Mouse (Mus musculus) adrenal gland, adult (tissue): ENCODE measurements around the gene Esd.

Experiments used
- DNase-seq, 2 experiments: peaks; one replicate each; pipeline ENCODE4 v3.0.0; 2022 to 2023; ENCODE audit warnings: low spot score in 1 of 2; ENCODE audit not compliant: inconsistent age in 2 of 2

The Esd gene

DNA sequence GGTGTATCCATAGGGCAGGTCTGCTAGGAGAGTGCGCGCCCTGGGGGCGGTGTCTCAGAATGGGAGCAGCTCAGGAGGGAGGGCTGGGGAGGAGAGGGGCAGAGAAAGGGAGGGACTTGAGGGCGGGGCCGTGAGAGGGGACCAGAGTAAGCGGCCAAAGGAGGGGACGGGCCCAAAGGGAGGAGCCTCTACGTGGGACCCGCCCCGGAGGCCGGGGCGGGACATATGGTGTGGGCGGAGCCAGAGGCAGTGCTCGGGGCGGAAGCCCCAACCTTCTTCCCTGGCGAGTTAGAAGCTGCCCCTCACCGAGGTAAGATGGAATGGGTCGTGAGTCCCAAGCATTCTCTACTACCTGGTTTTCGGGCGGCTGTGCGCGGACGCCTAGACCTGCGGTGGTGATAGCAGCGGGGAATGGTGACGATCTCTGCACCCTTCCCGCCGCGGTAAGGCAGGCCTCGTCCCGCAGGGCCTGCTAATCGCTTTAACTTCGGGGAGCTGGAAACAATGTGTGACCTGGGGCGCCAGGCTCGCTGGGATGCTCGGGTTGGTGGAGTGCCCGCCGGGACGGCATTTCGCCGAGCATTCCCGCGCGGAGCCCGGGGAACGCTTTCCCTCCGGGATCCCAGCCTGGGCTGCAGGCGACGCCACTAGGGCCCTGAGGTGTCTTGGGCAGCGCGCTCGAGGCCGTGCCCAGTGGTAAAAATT, at the start of gene Esd:
TSS of gene Esd (plus strand) at position 219 of the 705 bp plus-strand sequence.
- peak; percentile 97 to 98 for DNase-seq

DNA sequence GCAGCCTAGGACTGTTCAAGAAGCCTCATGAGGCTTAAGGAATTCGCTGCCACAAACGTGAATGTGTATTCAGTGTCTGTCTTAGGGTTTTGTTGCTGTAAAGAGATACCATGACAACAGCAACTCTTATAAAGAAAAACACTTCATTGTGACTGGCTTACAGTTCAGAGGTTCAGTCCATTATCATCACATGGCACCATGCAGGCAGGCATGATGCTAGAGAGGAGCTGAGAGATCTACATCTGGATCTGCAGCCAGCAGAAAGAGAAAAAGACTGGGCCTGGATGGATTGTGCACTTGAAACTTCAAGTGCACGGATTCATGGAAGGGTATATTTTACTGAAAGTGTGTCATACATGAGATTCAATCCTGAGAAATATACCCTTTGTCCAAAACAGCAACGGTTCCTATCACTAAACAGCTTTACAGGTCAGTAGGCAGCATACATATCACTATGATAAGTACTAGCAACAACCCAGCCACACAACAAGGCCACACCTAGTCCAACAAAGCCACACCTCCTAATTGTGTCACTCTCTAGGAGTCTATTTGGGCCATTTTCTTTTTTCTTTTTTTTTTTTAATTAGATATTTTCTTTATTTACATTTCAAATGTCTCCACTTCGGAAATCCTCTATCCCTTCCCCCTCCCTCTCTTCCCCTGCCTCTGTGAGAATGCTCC, 47.7 kb upstream of the Esd start:
- no peak for DNase-seq

DNA sequence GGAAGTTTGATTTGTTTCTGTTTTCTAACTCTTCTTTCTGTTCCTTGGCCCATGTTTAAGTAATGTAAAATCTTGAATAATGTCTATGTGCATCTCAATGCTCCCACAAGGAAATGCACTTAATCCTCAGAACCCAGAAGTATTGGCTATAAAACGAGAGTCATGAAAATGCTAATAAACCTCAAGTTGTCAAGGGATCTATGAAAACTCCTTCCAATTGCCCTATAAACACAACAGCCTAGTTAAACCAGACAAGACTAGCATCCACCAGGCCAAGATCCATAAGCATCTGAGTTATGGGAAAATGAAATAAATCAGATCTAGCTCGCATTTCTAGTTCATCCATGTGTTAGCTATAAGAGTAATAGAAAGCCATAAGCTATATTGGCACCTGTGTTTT, 40.1 kb upstream of the Esd start:
- DNase-seq = no peak

DNA sequence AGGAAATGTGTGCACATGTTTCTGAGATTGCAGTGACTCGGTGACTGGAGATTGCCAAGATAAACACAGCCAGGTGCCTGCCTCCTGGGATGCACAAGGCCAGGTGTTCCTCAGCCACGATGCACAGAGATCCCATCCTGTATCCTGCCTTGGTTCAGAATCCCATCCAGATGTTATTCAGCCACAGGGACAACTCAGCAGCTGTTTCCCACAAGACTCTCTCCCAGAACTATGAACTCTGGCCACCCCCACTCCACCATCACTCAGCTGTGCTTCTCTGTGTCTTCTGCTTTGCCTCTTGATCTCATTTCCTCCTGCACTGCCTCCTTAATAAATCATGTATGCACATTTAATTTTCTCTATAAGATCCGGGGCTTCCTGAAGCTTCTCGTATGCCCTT, 35.3 kb upstream of the Esd start:
- DNase-seq = no peak

DNA sequence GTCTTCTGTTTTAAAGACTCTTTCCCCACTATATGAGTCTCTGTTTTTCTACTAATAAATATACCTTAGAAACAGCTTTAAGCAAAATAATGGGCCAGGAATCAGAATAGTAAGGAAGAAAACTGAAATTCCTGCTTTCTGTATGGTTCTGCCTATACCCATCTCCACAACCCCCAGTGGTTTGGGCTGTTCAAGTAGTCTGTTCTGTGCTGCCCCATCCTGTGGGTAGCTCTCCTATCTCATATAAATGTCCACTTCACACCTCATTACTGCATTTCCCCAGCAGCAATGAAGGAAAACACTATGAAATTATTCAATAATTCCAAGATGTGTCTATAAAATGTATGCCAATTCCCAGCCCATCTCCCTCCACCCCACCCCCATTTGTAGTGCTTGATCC, 34.7 kb upstream of the Esd start:
- DNase-seq = no peak

DNA sequence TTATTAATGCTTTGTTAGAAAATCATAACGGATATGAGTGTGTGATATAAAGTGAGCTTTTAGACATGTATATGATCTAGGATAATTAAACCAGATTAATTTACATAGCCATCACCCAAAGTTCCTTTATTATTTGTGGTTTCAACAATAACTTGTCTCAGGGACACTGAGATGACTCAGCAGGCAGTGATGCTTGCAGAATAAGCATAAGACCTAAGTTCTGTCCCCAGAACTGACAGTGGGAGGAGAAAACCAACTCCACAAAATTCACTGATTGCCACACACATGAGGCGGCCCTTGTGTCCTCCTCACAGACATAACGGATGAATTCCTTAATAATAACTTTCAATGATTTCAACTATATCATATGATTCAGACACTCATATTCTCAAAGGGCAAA, 32.9 kb upstream of the Esd start:
- no peak for DNase-seq

DNA sequence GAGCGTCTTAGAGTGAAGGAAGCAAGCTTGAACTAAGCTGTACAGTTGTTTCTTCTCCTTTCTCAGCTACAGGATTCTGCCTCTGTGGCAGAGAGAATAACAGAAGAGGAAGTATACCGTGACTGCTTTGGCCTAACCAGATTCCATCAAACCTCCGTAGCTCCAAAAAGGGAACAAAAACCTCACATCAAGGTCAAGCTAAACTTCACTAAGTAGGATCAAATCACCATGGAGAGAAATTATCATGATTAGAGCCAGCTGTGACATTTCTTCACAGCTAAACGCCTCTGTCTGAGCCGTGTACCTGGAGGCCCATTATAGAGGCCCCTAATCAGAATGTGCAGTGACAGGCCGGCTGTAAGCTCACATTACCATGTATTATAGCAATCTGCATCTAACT, 28.2 kb upstream of the Esd start:
- DNase-seq = no peak

DNA sequence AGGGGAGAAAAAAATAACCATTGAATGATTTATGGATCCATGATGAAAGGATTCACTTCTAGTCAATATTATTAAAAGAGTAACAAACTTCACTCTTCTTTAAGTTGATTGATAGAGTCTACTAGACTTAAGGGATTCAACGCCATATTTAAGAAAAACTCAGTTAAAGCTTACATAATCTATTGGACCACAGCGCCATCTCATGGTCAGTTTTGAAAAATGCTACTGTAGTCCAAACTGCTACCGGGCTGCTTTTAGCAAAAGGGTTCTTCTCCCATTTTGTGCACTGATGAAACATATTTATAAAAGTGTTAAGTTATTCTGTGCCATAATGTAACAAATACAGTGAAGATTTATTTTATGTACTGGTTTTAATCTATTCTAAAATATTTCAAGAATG, 23.0 kb upstream of the Esd start:
- DNase-seq = peak; percentile 34 to 76

DNA sequence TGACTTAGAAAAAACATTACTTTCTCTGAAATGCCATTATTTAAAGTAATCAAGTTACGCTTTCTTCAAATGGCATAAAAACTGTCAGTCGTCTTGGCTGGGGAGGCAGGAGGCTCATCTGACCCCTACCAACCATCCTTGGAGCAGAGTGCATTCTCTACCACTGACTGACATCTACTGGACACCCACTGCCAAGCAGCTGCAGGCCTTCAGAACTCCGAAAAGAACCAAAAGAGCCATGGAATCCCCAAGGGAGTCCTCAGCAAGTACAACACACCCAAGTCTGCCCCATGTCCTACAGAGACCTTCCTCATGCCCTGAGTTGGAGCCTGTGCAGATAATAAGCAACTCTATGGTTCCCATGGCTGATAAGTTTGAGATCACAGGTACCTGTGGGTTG, 8.6 kb upstream of the Esd start:
- no peak for DNase-seq

DNA sequence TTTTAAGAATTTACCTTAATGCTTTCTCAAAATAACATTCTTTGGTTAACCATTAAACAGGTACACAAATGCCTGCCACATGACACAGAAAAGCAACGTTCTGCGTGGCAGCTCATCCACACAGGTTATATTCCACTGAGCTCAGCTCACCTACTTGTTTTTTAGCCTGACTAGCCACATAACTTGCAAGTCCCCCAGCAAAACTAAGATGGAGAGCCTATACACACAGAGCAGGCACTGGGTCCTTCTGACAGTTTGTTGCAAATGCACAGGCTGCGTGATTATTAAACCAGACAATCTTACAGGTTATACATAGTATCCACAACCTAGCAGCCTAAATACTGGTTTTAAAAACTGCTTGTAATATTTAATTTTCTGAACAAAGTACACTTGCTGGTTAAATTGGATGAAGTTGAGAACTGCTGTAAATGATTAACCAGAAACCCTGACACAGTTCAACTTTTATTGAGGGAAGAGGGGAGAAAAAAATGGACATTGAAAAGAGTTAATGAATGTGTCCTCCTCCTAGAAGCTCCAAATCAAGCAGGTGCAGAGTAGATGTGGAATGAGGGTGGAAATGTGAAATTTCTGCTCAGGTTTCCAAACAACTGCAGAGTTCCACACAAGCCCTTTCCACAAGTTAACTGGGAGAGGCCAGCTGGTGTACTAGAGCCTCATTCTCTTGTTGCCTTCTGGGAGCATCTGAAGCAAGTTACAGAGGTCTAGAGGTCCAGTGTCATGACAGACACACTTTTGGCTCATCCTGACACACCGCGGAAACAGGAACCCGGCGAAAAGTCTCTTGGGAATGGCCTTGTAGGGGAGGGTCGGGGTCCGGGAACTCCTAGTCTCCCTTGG, 647 bp upstream of the Esd start:
- DNase-seq = no peak

DNA sequence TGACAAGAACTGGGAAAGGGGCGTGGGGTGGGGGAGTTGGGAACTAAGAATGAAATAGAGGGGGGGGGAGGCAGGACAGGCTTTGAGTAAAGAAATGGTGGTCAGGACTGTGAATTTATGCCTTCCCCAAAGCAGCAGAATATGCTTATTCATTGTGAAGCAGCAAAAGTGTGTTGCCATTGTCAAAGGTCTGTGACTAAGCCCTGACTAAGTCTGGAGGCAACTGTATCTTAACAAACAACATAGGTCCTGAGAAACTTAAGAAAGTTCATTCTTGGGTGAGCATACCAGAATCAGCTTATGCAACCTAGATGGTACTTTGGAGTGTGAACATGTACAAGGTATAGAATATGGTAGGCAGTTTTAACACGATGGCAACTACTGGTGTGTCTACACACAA, 1.3 kb downstream of the Esd start:
- peak in 1 of 2 experiments; percentile 69 for DNase-seq

DNA sequence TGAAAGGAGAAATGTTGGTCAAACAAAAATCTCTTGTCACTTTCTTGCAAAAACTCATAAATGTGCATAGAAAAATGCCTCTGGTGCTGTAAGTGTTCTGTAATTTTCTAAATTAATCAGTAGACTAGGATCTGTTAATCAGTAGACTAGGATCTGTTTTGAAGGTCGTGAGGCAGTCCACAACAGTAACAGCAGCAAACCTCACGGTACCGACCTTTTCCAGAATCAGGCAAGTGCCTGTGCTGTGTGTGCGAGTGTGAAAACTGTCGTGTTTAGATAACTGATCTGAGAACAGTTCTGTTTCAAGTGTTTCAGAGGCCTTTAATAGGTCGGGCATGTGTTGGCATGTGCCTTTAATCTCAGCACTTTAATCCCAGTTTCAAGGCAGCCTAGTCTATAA, 3.4 kb downstream of the Esd start:
- no peak for DNase-seq

DNA sequence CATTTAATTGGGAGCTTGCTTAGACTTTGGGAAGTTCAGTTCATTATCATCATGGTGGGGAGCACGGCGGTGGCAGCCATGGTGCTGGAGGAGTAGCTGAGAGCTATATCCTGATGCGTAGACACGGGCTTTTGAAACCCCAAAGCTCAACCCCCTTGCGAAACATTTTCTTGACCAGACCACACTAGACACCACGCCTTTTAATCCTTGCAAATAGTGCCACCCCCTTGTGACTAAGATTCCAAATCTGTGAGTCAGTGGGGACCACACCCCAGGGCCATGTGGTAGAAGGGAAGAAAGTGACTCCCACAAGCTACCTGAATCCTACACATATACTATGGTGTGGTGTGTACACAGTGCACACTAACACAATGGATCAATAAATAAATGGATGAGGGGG, 4.8 kb downstream of the Esd start:
- DNase-seq = no peak

DNA sequence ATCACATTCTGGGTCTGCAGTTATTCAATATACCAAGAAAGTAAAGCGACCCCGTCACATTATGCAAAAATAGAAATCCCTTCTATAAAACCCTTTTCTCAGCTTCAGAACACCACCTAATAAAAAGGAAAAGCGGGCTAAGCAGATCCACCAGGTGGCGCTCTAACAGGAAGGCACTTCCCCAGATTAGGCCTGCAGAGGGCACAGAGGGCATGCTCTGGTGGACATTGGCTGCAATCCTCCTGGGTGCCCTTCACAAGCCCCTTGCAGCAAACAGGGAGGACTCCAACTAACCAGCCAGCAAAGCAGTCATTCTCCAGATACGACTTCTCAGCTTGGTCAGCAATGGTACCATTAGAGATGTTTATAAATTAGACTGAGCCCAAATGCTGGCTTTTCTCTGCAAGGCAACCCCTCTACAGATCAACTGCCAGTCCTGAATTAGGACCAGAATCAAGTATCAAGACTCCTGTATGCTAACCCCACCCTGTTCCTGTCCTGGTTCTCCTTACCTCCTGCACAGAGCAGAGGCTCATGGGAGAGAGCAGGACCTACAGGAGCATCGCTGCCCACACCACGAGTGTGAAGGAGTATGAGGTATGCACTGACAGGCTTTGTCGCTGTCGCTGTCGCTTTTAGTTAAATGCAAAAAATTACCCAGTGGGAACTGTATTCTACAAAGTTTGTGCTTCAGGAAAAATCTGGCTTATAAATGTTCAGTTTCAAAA, 32.3 kb downstream of the Esd start:
- DNase-seq = peak; percentile 72 to 93

DNA sequence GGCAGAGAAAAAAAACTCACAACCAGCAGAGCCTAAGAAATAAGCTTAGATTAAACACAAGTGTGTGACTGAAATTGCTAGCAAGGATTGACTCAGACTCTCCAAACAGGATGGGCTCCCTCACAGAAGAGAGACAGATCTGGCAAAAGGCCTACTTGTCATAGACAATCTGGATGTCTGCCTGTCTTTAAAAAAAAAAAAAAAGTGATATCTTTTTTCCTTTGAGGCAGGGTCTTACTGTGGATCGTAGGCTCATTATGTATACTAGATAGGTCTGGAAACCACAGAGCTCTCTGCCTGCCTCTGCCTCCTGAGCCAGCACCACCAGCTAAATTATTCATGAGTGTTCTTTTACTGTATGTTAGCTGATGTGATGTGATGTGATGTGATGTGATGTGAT, 35.8 kb downstream of the Esd start:
- DNase-seq = no peak

DNA sequence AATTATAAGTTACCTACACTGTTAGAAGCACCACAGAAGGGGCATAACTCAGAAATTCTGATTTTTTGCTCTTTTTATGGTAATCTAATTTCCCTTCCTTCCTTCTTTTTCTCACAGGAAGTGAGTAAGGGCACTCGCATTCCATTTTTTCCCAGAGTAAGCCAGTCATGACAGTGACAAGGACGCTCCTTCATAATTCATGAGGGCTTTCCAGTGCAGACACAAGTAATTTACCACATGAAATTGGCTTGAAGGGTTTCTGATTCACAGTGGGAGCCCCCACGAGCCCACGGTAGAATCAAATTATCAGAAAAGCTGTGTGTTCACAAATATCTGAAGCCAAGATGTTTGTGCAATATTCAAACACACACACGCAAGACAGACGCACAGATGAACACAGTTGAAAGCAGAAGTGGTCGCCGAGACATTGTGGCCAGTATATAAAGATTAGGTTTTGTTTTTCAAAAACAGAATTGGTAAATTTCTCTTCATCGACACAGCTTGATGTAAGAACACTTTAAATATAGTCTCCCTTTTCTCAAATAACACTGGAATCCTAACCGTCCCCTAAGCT, 42.0 kb downstream of the Esd start:
- DNase-seq = no peak

DNA sequence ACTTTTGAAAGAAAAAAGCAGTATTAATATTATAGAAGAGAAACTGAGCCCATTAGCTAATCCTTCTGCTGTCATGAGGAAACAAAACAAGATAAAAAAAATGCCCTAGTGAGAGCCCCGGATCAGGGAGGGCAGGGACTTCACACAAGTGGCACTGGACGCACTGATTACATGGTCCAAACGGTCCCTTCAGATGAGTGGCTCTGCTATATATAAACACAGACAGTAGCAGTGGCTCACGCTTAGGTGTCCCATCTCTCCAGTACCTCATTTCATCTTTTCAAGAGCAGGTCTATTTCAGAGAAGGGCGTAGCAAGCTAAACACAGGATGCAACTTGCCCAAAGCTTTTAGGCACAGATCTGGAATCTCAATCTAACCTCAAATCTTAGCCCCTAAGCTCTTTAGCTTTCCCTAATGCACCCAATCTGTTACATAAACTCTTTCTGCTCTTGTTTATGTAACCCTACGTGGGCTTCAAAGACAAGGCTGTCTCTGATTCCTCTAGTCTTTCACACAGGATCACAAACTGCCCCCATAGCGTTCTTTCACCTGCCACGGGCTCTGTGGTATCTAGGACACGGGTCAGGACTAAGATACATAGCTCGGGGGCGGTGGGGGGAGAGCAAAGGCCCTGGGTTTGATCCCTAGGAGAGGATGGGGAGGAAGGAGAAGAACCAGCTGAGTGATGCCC, 52.3 kb downstream of the Esd start:
- no peak for DNase-seq

DNA sequence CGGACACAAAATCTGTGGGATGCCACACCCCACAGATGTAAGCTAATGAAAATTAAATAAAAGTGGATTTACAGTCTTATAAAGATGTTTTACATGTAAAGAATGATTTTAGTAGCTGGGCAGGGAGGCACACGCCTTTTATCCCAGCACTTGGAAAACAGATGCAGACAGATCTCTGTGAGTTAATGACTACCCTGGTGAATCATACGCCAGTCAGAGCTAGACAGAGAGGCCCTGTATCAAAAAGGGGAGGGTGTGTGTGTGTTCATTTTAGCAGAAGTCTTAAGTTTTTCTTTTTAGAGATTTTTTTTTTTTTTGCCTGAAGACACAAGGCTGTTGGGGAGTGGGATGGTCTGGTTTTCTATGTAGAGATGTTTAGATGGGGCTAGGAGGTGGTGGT, 55.6 kb downstream of the Esd start:
- DNase-seq = peak in 1 of 2 experiments; percentile 37

DNA sequence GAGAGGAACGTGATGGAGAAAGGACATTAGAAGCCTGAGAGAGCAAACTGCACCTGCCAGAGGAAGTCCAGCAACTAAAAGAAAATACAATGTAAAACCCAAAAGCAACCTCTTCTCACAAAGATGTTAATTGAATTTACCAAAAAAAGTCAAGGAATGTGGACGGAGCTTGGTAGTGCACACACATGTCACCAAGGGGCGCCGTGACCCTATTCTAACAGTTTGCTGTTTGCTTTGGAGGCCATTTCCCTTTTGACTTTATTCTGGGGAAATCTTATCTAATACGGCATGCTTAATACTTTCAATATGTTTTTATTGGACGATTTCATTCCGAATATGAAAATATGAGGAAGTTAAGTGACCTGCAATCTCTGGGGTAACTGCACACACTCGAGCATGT, 56.7 kb downstream of the Esd start:
- DNase-seq = peak in 1 of 2 experiments; percentile 44

DNA sequence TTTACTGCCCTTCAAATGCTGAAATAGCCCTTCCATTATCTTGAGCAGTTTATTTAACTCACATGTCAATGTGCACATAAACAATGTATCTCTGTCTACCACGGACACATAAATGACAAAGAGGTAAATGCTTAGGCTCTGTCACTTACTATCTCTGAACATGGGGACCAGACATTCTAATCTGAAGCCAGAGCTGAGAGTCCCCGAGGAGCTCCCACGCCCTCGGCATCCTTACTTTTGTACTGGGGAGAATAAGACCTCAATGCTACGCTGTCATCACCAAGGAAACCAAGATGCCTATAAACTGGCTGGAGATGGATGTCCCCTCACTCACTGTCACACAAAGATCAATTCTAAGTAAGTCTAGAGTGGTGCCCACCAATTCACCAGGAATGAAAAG, 58.4 kb downstream of the Esd start:
- no peak for DNase-seq
